Mouse (Mus musculus): ENCODE data around the gene Mok.
"Not testable (repeated sequence)": the region's sequence is repeated elsewhere in the genome, so short reads cannot be mapped to it uniquely, and the experiment has no call there.

Mok gene

DNA sequence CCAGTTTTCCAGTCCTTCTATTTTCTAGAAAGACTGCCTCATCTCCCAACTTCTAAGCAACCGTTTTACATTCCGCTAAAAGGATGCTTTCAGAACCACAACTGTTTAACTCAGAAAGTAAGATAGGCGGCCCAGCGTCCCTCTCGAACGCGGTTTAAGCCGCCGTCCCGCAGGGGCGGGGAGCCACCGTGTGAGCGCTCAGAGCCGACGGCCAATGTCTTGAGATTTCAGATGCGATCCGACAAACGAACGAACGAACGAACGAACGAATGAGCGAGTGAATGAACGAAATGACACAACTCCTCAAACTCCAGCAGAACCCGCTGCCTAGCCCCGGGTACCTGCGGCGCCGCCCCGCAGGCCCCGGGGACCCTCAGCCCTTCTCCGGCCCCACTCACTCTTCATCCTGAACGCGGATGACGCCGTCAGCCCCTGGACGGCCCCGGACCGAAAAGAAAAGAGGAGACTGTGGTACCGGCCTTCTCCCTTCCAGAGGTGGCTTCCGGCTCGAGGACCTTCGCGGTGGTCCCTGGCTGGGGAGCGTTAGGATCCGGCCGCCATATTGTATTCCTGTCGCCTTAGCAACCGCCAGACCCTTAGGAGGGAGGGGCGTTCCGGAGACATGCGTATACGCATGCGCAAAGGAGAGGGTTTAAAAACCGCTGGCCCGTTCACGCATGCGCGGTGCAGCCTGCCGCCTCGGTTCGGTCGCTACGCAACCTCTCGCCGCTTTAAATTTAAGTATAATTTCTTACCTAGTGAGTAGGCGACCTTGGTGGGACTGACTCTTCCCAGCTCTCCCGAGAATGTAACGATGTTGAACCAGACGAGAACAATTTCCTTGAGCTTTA lies at the start of gene Mok:
TSS of gene Mok (minus strand) at position 592 of the 851 bp plus-strand sequence.
- DNase-seq (ENCODE audit: low read depth, low spot score), result peak; percentile 98

- DNase-seq (ENCODE audit: low read depth, low spot score), result peak; percentile 99
These were observed 48.6 kb upstream of the Mok start, which contains the start of the genes Cinp and Tecpr2 for GRCm38 (mm10) chr12:110889036-110890020. Gene Cinp (minus strand): TSS chr12:110889145. Gene Tecpr2 (plus strand): TSS chr12:110889264.

- peak; percentile 7 for DNase-seq (ENCODE audit: low read depth, low spot score)
These were observed 47.9 kb upstream of the Mok start for GRCm38 (mm10) chr12:110888606-110889005.

- DNase-seq (ENCODE audit: low read depth, low spot score), result no peak
These were observed 47.4 kb upstream of the Mok start for GRCm38 (mm10) chr12:110888106-110888505.

- no peak for DNase-seq (ENCODE audit: low read depth, low spot score)
These were observed 44.5 kb upstream of the Mok start for GRCm38 (mm10) chr12:110885251-110885650.

DNA sequence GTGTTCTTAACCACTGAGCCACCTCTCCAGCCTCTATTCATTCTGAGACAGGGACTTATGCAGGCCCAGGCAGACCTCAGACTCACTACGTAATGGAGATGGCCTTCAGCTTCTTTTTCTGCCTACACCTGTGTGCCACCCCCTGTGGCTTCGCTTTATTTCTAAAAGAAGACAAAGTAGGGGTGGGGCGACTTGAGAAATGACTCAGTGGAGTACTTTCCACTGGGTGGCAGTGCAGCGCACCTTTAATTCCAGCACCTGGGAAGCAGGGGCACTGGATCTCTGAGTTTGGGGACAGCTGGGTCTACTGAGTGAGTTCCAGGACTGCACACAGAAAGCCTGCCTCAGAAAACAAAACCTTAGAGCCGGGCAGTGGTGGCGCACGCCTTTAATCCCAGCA lies 41.6 kb upstream of the Mok start:
- DNase-seq (ENCODE audit: low read depth, low spot score), result no peak

GRCm38 (mm10) chr12:110875351-110875750 lies 34.6 kb upstream of the Mok start:
- no peak for DNase-seq (ENCODE audit: low read depth, low spot score)

DNA sequence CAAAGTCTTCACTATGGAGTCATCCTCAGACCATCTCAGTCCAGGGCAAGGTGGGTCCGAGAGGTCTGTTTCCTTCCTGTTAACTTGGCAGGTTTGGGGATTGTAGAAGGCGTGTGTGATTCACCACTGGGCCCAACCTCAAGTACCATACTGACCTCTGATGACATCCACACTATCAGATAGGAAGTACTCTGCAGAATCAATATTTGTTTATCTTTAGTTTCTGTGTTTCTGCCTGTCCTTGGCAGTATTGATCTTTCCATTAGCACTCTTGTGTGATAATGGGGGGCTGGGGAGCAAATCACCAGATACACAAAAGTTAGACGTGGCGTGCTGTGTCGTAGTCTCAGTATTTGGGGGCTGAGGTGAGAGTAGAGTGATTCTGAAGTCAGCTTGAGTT lies 30.5 kb upstream of the Mok start:
- DNase-seq (ENCODE audit: low read depth, low spot score), result no peak

DNA sequence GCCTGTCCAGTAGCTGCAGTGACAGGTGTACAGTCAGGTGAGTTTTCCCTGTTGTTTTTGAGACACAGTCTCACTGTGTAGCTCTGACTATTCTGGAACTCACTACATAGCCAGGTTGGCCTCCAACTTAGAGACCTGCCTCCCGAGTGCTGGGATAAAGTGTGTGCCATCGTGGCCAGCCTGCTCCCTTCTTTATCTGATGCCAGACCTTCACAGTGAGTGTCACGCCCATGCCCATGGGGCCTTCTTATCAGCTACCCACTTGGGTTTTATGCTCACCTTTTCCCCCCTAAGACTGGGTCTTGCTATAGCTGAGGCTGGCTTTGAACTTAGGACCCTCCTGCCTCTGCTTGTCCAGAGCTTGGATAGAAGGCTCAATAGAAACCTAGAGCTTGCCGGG lies 29.4 kb upstream of the Mok start:
- no peak for DNase-seq (ENCODE audit: low read depth, low spot score)

DNA sequence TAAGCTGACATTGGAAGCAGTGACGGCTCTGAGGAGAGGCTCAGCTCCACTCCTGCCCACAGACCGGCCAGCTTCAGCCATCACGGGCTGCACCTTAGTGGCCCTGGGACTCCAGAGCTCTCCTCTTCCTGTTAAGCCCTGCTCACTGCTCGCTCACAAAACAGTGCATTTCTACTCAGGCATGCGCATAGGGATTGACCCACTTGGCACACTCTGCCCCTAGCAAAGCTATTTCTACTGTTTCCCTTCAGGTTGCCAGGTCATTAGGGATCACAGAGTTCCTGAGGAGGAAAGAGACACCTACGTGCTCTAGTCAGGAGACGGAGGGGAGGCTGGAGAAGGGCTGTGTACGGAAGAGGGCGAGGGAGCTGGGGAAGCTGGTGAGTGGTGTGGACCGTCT lies 25.2 kb upstream of the Mok start:
- DNase-seq (ENCODE audit: low read depth, low spot score), result no peak

DNA sequence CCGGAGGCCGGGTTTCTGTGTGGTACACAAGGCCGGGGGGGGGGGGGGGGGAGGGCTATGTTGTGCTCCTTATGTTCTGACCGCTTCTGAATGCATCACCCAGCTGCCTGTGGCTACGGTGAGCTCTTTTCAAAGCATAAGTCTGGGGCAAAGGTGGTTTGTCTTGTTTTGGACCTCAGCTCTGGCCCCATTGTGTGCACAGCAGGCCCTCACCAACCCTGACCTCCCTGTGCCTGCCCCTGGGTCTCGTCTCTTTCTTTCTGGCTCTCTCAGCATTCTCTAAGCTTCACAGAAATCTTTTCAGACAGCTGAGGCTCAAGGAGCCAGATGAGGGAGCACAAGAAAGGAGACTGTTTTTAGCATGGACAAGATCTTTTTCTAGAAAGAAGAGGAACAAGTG lies 24.8 kb upstream of the Mok start:
- DNase-seq (ENCODE audit: low read depth, low spot score), result no peak

DNA sequence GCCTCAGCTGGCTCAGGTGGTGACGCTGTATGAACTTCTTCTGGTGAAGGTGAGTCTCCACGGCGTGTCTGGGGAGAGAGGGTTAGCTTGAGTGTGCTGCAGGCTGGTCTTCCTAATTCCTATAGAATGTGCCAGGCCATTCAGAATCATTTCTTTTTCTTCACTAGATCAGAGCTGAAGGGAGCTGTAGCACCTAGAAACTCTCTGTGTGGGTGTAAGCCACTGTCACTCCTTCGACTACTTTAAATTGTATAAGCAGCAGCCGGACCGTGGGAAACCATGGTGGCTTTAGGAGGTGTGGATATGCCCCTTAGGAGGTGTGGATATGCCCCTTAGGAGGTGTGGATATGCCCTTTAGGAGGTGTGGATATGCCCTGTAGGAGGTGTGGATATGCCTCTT lies 23.3 kb upstream of the Mok start:
- no peak for DNase-seq (ENCODE audit: low read depth, low spot score)

DNA sequence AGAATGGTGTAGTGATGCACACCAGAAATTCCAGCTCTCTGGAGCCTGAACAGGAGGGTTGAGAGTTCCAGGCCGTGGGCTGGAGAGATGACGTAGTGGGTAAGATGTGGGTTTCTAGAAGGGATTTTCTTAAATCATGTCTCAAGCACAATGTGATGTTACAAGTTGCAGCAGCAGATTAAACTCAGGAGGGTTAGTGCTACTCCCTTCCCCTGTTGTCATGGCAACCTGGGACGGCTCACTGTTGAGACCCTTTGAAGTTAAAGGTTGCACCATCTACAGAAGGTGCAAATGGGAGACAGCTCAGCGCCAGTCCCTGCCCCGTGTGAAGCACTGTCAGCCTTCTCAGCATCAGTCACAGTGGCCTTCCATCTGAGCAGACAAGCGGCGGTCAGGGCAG lies 20.5 kb upstream of the Mok start:
- DNase-seq (ENCODE audit: low read depth, low spot score), result no peak

DNA sequence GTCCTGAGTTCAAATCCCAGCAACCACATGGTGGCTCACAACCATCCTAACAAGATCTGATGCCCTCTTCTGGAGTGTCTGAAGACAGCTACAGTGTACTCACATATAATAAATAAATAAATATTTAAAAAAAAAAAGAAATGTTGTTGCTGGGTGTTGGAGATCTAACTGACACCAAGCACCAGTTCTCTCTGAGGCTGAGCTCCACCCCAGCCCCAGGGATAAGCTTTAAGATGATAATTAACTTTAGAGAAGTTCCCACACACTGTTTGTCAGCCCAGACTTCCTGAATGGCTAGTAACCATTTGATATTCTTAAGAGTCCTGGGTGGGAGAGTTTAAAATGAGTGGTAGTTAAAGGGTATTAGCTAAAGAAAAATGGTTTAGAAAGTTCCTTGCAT lies 19.6 kb upstream of the Mok start:
- no peak for DNase-seq (ENCODE audit: low read depth, low spot score)

DNA sequence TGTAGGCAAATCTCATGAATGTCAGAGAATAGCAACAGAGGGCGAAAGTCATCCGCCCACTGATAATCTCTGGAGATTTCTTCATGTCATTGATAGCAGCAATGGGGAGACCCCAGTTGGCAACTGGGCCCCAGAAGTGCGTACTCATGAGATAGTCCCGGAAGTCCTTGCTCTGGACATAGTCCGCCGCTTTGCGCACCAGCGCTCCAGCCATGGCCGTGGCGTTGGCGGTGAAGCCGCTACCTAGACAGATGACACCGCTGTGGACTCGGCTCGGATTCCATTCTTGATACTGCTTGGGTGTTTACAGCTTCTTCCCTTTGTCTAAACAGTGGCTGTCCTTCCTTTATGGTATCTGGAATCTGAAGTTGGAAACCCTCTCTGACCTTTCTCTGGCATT lies 17.9 kb upstream of the Mok start:
- not testable (repeated sequence) for DNase-seq (ENCODE audit: low read depth, low spot score)

- DNase-seq (ENCODE audit: low read depth, low spot score), result no peak
These were observed 16.5 kb upstream of the Mok start for GRCm38 (mm10) chr12:110857196-110857595.

DNA sequence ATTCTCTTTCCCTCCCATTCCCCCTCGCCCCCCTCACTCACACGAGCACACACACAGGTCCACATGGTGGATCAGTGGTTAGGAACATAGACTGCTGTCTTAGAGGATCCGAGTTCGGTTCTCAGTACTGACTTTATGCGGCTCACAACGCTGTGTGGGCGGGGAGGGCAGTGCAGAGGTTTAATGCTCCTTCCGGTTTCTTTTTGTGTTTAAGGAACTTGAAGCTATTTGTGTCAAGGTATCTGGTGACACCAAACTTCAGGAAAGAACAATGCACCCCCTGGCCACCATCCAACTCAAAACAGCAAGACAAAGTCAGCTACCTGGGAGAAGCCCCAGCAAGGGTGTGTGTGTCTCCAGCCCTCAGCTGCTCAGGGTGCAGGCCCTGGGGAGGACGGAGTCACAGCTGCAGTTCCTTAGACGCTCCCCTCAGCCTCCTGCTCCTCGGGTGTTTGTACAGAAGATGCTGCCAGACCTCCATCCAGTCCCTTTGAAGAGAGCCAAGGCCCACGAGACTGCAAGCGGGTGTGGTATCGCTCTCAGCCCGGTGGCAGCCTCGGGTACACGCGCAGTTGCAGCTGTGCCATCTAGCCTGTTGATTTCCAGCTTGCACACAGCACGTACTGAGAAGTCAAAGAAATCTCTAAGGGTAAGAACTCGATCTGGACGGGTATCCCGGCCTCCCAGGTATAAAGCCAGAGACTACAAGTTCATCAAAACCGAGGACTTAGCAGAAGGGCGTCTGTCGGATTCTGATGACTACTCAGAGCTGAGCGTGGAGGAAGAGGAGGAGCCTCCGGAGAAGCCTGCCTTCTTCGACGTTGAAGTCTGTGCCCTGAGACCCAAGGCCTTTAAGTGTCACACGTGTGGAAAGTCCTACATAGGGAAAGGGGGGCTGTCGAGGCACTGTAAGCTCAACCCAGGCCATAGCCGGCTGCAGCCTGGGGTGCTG lies 14.3 kb upstream of the Mok start:
- no peak for DNase-seq (ENCODE audit: low read depth, low spot score)

DNA sequence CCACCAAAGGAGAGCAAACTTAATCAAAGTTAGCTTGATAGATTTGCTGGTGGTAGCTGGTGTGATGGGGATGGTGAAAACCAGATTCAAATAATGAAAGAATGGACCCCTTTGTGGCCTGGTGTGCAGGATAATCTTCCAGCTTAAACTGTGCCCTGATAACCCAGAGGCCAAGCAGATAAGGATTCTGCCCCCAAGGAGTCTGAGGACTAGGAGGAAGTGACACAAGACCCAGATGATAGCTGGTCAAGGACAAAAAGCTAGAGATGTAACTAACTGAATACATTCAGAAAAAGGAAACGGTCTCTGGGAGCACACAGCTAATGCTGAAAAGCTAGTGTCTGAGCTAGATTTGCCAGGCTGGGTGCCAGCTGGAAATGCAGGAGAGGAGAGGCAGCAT lies 11.2 kb upstream of the Mok start:
- DNase-seq (ENCODE audit: low read depth, low spot score), result no peak

GRCm38 (mm10) chr12:110851414-110851813 lies 10.7 kb upstream of the Mok start:
- no peak for DNase-seq (ENCODE audit: low read depth, low spot score)

DNA sequence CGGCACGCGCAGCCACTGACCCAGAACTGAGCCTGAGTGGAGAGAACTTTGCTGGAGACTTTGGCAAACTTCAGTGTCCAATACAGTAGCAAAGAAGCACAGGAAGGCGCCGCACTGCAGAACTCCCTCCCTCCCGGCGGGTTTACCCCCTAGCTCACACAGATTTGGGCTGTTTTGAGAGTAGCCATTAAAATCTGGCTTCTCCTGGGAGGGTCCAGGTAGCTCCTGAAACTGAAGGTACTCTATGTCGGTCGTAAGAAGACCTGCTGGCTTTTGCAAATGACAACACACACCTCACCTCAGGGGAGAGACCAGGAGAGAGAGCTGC lies 10.2 kb upstream of the Mok start:
- DNase-seq (ENCODE audit: low read depth, low spot score), result no peak
